Mouse (Mus musculus) erythroblast, adult 5-6 weeks (primary cell): ENCODE measurements around the gene Olfr1500. TPM values are rescaled to one million over a fixed set of nuclear protein-coding genes. Genes with fewer than 3 reads are reported as not detected.
"Not testable (repeated sequence)": the region's sequence is repeated elsewhere in the genome, so short reads cannot be mapped to it uniquely, and the experiment has no call there.

Source experiments
- ATAC-seq: replicated peaks from 2 replicates; pipeline ENCODE4 v1.8.0; 2016; ENCODE audit warnings: moderate number of reproducible peaks, mild to moderate bottlenecking, moderate TSS enrichment, inconsistent platforms; ENCODE audit not compliant: poor library complexity, low FRiP score, severe bottlenecking
- total RNA-seq, 2 experiments: library from RNA; stranded (forward) in 1 of 2; stranded (reverse) in 1 of 2; fragments of 150-400 nt in 1 of 2; fragments of 200-764, 138-1000 nt in 1 of 2; gene quantifications; 2 replicates each; pipeline versions ENCODE4 v1.2.3 to v1.2.4; 2015 to 2017; ENCODE audit warnings: low replicate concordance in 2 of 2

Olfr1500 gene
- total RNA-seq (2015; ENCODE audit: low replicate concordance) = not detected in 2 replicates
- not detected in 2 replicates for total RNA-seq (2017; ENCODE audit: low replicate concordance)

DNA sequence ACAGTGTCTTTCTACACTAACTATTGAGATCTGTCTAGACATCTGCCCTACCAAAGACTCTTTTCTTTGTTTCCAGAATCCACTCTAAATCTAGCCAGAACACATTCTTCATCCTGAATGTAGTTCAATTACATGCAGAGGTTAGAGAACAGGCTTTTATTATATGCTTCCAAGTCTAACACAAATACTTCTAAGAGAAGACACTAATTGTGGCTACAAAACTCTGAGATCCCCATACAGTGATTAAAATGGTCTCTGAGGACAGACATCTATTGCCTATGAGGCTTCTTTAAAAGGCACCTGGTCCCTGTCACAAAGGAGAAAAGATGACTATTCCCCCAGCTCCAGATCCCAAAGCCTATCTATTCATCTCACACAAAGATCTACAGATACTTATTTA, at the start of gene Olfr1500:
Olfr1500 (minus strand) TSS at position 101 of the 400 bp plus-strand sequence.
- no peak for ATAC-seq

DNA sequence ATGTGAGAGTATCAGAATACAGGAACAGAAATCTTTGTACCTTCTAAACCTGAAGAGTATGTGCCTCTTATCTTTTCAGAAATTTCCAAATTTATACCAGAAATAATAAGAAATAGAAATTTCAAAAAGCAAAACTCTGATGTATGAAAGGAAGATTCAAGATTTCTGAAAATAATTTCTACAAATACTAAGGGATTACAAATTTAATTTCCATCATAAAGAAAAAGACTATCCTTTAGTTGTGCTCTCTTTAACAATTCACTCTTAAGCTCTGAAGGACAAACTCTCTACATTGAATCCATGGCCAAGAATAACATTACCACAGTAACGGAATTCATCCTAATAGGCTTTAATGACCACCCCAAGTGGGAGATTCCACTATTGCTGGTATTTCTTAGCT, 31.2 kb upstream of the Olfr1500 start, which contains the start of gene Olfr1502:
Olfr1502 (plus strand) TSS at position 301 of the 400 bp plus-strand sequence.
- ATAC-seq = no peak

DNA sequence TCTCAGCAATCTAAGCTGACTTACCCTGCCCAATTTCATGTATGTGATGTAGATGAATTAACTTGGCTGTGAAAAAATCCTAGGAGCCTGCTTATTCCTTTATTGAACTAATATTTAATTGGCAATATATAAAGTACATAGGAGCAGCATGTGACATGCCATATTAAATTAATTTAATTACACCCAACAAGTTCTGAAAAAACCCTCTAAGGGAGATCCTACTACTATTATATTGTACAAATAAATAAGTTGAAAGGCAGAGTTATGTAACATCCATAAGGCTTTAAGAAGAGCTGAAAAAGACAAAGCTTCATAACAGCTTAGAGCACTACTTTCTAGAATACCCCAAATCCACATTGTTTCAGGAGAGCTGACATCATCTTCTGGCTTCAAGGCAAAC, 20.3 kb upstream of the Olfr1500 start, which contains the start of gene Olfr1501:
Olfr1501 (minus strand) TSS at position 101 of the 400 bp plus-strand sequence.
- ATAC-seq = not testable (repeated sequence)

DNA sequence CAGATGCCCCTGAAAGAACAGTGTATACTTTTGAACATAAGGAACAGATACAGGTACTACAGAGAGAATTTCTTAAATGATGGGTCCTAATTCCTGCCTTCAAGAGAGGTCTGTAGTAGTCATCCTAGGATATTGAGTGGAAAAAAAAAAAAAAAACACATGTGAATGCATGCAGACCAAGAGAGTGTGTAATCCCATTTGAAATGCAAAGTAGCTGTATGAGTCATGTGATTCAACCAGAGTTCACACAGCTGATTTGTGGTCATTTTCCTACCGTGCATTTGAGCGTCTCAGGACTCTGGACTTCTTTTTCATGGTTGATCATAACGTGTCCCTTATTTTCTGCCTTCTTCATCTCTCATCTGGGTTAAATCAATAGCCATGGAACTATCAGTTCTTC, 1.8 kb downstream of the Olfr1500 start:
- no peak for ATAC-seq

DNA sequence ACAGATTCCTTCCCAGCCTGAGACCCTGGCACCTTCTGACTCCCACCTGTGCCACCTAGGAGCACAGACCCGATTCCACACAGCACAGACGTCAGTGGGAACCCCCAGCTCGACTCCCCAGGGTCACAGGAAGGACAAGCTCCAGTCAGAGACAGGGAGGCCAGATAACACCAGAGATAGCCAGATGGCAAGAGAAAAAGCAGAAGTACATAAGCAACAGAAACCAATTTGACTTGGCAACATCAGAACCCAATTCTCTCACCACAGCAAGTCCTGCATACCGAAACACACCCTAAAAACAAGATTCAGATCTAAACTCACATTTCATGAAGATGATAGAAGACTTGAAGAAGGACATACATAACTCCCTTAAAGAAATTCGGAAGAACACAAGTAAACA, 9.4 kb downstream of the Olfr1500 start:
- ATAC-seq = no peak

DNA sequence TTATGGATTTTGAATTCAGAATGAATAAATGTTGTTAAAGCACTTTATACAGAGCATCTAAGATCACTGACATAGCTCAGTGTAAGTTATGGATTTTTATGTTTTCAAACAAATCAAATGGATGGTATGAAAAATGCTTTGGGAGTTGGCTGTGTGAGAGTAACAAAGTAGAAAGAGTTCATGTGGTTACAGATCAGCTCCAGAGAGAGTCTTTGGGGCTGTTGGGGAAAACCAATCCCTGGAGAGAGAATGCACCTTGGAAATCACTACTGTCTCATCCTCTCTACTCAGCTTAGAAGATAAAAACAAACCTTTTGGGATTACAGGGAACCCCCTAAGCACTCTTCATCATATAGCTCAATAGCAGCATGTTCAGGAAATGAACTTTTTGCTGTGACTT, 10.9 kb downstream of the Olfr1500 start, which contains the start of gene Olfr1499:
Olfr1499 (minus strand) TSS at position 101 of the 400 bp plus-strand sequence.
- ATAC-seq = no peak

DNA sequence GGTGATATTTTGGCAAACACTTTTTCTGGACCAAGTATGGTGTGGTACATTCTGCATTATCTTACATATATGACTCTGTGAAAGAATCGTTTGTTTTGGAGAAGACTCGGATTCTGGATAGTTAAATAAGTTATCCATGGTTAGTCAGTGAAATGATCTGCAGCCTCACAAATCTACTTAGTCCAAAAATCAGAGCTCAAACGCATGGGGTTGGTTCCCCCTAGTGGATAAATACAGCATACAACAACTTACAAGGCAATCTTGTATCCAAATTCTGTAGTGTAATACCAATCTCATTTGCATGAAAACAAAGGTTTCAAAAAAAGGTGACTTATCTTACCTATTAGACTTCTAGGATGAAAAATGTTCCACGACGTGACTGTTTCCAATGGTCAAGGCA, 11.5 kb downstream of the Olfr1500 start:
- no peak for ATAC-seq

DNA sequence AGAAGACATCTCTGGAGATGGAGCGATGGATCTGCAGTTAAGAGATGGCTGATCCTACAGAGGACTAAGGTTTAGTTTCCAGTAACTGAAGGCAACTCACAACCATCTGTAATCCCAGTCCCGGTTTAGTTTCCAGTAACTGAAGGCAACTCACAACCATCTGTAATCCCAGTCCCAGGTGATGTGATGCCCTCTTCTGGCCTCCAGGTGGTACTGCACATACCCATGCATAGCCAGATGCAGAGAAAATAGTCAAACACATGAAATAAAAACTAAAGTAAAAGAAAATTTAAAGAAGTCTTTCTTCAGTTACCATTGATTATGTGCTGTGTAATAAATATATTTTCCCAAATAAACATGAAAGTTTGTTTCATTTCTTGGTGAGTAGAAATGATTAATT, 17.5 kb downstream of the Olfr1500 start:
- no peak for ATAC-seq

DNA sequence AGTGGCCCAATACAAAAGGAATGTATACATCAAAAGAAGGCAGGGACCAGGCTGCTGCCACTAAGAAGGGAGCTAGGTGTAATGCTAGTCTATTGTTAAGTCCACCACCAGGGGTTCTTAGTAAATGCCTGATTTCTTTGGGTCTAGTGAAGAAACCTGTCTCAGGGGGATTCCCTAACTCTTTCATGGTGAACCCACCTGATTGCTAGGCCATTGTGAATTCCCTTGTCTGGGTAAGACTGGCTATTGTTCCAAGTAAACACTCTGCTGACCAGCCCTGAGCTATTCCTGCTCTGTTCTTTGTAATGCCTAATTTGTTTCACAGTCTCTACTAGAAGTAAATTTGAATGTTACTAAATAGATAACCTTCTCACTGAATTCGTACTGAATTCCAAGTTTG, 24.8 kb downstream of the Olfr1500 start:
- not testable (repeated sequence) for ATAC-seq

DNA sequence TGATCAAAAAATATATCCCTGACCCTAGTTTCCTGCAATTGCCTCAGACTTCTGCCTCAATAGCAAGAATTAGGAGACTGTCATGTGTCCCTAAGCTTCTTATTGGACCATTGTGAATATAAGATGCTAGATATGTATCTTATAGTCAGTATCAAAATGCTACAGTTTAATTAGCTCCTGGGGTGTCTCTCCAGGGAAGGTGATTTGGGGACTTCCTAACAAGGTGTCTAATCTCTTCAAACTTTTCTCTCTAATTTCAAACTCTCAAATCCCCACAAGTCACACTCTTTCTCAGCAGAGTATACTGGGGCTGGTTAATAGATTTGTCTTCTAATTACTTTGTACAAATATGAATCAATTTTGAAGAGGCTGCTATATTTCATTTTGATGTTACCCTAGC, 32.2 kb downstream of the Olfr1500 start, which contains the start of gene Olfr1497:
Olfr1497 (minus strand) TSS at position 101 of the 400 bp plus-strand sequence.
- no peak for ATAC-seq

DNA sequence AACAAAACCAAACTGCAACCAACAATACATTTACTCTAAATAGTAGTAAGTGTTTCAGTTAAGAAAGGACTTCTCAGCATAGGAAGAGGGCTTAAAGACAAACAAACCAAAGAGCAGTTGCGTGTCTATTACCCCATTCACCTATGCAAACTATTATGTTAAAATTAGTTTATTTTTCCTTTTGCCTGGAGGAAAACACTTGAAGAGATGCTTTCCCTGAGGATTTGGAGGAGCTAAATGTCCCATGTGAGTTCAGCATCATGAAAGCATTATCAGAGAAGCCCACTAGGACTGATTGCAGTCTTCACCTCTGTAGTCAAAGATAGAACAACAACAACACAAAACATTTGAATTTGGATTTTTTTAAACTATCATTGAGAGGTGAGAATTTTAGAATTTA, 52.7 kb downstream of the Olfr1500 start, which contains the start of gene Olfr1496:
Olfr1496 (plus strand) TSS at position 301 of the 400 bp plus-strand sequence.
- no peak for ATAC-seq

Other genes starting within 250 kb of the Olfr1500 start
- gene Olfr1484, start 247.0 kb downstream of the Olfr1500 start, total RNA-seq (2015; ENCODE audit: low replicate concordance) = not detected in 2 replicates
- not detected in 2 replicates for gene Olfr1484, start 247.0 kb downstream of the Olfr1500 start, total RNA-seq (2017; ENCODE audit: low replicate concordance)
- not detected in 2 replicates for gene Olfr1487, start 213.1 kb downstream of the Olfr1500 start, total RNA-seq (2015; ENCODE audit: low replicate concordance)
- not detected in 2 replicates for gene Olfr1487, start 213.1 kb downstream of the Olfr1500 start, total RNA-seq (2017; ENCODE audit: low replicate concordance)
- gene Olfr1489, start 198.9 kb downstream of the Olfr1500 start, total RNA-seq (2015; ENCODE audit: low replicate concordance) = not detected in 2 replicates
- not detected in 2 replicates for gene Olfr1489, start 198.9 kb downstream of the Olfr1500 start, total RNA-seq (2017; ENCODE audit: low replicate concordance)
- gene Olfr1490, start 179.4 kb downstream of the Olfr1500 start, total RNA-seq (2015; ENCODE audit: low replicate concordance) = not detected in 2 replicates
- gene Olfr1490, start 179.4 kb downstream of the Olfr1500 start, total RNA-seq (2017; ENCODE audit: low replicate concordance) = not detected in 2 replicates
- not detected in 2 replicates for gene Olfr1491, start 133.2 kb downstream of the Olfr1500 start, total RNA-seq (2015; ENCODE audit: low replicate concordance)
- not detected in 2 replicates for gene Olfr1491, start 133.2 kb downstream of the Olfr1500 start, total RNA-seq (2017; ENCODE audit: low replicate concordance)
- gene Olfr1493-ps1, start 107.2 kb downstream of the Olfr1500 start, total RNA-seq (2015; ENCODE audit: low replicate concordance) = not detected in 2 replicates
- 0.26 TPM in 1 of 2 replicates, not detected in the other for gene Olfr1493-ps1, start 107.2 kb downstream of the Olfr1500 start, total RNA-seq (2017; ENCODE audit: low replicate concordance)
- not detected in 2 replicates for gene Olfr1494, start 90.8 kb downstream of the Olfr1500 start, total RNA-seq (2015; ENCODE audit: low replicate concordance)
- gene Olfr1494, start 90.8 kb downstream of the Olfr1500 start, total RNA-seq (2017; ENCODE audit: low replicate concordance) = not detected in 2 replicates
- not detected in 2 replicates for gene Olfr1495, start 65.9 kb downstream of the Olfr1500 start, total RNA-seq (2015; ENCODE audit: low replicate concordance)
- not detected in 2 replicates for gene Olfr1495, start 65.9 kb downstream of the Olfr1500 start, total RNA-seq (2017; ENCODE audit: low replicate concordance)
- gene Olfr1496, start 52.6 kb downstream of the Olfr1500 start, total RNA-seq (2015; ENCODE audit: low replicate concordance) = not detected in 2 replicates
- gene Olfr1496, start 52.6 kb downstream of the Olfr1500 start, total RNA-seq (2017; ENCODE audit: low replicate concordance) = 2.0 TPM in 1 of 2 replicates, not detected in the other
- not detected in 2 replicates for gene Olfr1497, start 32.3 kb downstream of the Olfr1500 start, total RNA-seq (2015; ENCODE audit: low replicate concordance)
- not detected in 2 replicates for gene Olfr1497, start 32.3 kb downstream of the Olfr1500 start, total RNA-seq (2017; ENCODE audit: low replicate concordance)
- not detected in 2 replicates for gene Olfr1499, start 11.0 kb downstream of the Olfr1500 start, total RNA-seq (2015; ENCODE audit: low replicate concordance)
- 0.51 TPM in 1 of 2 replicates, not detected in the other for gene Olfr1499, start 11.0 kb downstream of the Olfr1500 start, total RNA-seq (2017; ENCODE audit: low replicate concordance)
- not detected in 2 replicates for gene Olfr1501, start 20.2 kb upstream of the Olfr1500 start, total RNA-seq (2015; ENCODE audit: low replicate concordance)
- gene Olfr1501, start 20.2 kb upstream of the Olfr1500 start, total RNA-seq (2017; ENCODE audit: low replicate concordance) = not detected in 2 replicates
- not detected in 2 replicates for gene Olfr1502, start 31.3 kb upstream of the Olfr1500 start, total RNA-seq (2015; ENCODE audit: low replicate concordance)
- not detected in 2 replicates for gene Olfr1502, start 31.3 kb upstream of the Olfr1500 start, total RNA-seq (2017; ENCODE audit: low replicate concordance)
- not detected in 2 replicates for gene Olfr1504, start 67.4 kb upstream of the Olfr1500 start, total RNA-seq (2015; ENCODE audit: low replicate concordance)
- not detected in 2 replicates for gene Olfr1504, start 67.4 kb upstream of the Olfr1500 start, total RNA-seq (2017; ENCODE audit: low replicate concordance)
- gene Olfr1505, start 83.0 kb upstream of the Olfr1500 start, total RNA-seq (2015; ENCODE audit: low replicate concordance) = not detected in 2 replicates
- gene Olfr1505, start 83.0 kb upstream of the Olfr1500 start, total RNA-seq (2017; ENCODE audit: low replicate concordance) = not detected in 2 replicates